Mouse (Mus musculus) hindlimb bud, embryonic 11.5 days (tissue): ENCODE data around the gene Ugt1a9.

ENCODE experiments used
- DNase-seq: peaks from one replicate; pipeline ENCODE4 v3.0.0-alpha.2; 2012; ENCODE audit warnings: low read depth, low spot score; ENCODE audit errors: extremely low spot score

The Ugt1a9 gene

DNA sequence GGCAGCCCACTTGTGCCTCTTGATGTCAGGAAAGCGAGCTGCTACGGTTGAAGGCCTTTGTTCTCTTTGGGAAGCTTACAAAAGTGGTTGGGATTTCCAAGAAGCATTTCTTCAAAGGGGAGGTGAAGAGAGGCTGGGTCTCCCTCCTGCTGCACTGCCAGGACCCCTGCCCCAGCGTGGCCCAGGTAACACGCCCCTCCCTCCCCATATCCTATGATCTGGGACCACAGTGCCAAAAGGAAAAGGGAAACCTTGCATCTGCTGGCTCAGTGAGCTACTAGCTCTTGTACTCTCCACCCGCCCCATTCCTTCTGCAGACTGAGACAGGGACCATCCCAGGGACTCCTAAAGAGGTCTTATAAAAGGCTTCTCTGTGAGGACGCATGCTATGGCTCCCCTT lies 187.1 kb downstream of the Ugt1a9 start:
- DNase-seq: no peak

DNA sequence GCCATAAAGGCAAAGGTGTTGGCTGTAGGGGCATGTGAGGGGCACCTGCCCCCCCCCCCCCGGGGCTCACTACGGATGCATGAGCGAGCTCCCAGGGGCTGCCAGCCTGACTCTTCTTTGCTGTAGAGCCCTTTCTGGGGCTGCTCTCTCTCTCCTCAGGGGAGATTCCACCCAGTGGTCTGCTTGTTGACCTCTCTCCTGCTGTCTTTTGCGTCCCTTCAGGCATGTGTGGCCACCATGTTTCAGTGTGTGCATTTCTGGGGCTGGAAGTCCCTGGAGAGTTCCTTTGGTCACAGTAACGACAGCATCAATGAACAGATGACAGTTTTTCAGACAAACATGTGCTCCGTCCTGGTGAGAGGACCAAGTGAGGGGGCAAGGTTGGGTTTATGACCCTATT lies 187.8 kb downstream of the Ugt1a9 start:
- no peak for DNase-seq

DNA sequence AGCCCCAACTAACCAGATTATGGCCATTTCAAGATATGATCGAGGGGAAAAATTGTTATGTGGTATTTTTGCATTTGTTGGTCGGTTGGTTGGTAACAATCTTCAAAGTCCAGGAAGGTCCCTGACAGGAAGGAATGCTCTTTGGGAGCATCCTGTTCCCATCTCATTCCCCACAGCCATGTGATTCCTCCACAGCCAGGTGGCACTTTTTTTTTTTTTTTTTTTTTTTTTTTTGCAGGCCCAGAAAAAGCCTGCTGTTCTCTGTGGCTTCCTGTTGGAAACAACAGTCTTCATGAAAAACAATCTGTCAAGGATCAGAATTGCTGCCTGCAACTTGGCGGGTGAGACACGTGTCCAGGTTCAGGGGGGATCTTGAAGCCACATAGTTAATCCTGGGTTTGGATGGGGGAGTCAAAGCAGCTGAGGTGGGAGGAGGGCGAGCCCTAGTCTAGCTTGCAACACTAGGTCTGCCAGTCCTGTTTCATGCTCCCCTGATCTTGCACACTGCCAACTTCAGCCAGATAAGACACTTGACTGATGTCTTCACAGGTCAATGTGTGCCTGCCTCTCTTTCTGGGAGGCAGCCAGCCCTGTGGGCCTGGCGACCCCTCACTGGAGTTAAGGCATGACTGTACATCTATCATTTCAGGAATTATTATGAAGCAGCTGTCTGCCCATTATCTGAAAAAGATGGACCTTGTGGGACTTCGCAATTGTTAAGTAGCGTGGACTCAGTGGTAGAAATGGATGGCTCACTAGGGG lies 188.5 kb downstream of the Ugt1a9 start:
- no peak for DNase-seq

DNA sequence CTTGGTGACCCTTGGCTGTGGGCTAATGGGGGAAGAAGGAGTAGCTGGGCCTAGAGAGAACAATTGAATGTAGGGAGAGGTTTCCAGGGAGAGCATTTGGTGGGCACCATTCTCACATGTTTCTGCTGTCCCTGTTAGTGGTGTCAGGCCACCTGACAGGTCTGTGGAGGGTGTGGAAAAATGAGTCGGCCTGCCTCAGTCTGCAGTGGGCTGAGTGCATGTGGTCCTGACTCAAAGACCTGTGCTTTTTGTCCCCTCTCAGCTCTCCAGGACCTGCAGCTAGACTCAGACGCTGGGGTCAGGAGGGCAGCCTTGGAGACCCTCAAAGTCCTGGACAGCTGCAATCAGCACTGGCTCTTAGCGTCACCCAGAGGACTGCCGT lies 189.0 kb downstream of the Ugt1a9 start:
- no peak for DNase-seq

DNA sequence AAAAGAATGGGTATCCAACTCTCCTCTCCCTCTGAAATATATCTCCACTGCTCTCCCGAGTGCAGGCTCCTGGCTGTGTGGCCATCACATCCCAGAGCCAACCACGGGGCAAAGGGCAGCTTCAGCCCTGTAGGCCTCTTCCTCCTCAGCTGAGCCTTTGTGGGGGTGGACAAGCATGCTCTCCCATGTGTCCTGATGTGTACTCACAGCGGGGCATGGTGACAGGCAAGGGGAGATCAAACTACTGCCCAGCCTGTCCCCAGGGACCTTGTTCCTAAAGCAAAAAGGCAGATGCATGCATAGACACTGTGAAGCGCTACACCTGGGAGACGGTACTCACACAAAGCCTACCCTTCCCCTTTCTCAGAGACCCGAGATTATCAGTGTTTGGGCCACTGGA lies 189.5 kb downstream of the Ugt1a9 start:
- no peak for DNase-seq

DNA sequence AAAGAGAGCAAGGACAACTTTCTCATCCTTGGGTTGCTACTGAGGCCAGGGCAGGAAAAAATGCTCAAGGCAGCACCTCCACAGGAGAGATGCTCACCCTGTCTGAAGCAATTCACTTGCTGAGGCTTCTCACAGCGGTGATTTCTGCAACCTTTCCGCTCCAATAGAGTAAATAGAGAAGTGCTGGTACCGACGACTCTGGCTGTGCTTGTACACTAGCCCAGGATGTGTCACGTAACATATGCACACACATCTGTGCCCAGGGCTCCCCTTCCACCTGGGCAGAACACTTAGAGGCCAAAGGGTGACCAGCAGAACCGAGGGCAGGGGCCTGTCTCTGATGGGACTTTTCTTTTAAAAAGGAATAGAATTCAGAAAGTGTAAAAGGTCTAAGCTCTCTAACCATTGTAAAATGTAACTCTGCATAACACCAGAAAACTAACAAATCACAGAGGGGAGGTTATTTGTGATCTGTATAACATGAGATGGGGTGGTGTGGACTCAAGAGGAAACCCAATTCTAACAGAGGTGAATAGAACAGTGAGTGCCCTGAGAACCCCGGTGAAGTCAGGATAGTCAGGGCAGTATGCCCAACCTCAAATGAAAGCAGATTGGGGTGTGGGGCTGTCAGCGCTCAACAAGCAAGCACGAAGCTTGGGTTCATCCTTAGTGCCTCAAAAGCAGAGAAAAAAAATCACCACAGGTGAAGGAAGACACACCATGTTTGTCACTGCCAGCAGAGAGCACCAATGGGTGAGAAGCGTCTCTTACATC lies 190.2 kb downstream of the Ugt1a9 start:
- DNase-seq: no peak

DNA sequence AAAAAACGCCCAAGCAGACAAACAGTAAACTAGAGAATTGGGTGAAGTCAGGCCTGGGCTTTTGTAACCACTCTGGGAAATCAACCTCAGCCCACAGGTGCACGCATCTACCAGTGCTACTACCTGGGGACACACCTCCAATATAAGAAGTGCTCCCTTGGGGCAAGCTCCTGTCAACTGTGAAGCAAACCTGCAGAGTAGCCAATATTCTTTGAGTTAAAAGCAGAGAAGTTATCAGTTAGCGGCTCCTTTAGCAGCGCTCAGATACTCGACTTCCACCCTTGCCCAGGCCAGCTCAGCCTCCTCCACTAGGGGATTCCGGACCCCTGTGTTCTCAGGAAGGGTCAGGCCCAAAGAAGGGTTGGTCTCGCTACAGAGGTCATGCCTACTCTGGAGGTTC lies 191.1 kb downstream of the Ugt1a9 start:
- DNase-seq: no peak

DNA sequence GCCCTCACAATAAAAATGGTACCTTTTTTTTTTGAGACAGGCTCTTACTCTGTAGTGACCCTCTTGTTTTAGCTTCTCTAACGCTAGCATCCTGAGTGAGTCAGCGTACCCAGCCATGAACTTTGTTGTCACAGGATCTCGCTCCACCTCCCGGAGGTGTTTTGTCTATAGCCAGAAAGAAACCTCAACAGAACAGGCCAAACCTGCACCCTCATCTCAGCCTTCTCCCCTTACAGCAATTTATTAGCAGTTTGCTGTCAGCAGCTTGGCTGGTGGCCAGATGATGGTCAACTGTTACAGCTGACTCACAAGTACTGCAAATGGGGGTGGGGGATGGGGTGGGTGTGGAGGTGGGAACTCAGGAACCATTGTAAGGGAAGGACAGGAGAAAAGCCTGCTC lies 191.7 kb downstream of the Ugt1a9 start:
- DNase-seq: no peak

DNA sequence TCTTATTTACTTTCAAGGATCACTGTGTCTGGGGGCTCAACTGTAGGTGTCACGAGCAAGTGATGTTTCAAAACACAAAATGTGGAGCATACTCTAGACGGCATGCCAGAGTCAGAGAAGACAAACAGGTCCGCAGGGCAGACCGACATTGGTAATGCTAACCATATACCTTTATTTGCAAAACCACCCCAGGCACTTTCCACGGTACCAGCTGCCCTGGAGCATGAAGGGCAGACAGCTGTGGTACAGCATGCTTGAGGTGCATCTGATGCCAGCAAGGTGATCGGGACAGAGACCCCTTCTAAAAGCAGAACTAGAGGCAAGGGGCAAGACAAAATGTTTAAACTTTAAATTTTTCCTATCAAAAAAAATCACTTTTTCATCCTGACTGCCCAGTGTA lies 192.4 kb downstream of the Ugt1a9 start:
- no peak for DNase-seq

DNA sequence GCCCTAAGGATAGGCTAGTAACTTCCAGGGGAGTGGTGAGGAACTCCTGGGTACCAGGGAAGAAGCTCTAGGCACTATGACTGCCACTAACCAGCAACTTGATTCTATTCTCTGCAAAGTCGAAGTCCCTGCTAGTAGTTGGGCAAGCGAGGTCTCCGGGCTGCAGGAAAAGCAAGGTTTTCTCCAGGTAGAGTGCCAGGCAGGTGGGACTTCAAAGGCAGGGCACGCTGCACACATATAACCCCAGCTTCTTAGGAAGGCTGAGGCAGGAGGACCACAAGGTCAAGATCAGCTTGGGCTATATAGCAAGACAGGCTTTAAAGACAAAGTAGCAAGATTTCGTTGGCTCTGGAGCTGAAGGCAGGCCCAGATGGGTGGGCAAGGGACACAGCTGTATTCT lies 193.2 kb downstream of the Ugt1a9 start:
- no peak for DNase-seq

DNA sequence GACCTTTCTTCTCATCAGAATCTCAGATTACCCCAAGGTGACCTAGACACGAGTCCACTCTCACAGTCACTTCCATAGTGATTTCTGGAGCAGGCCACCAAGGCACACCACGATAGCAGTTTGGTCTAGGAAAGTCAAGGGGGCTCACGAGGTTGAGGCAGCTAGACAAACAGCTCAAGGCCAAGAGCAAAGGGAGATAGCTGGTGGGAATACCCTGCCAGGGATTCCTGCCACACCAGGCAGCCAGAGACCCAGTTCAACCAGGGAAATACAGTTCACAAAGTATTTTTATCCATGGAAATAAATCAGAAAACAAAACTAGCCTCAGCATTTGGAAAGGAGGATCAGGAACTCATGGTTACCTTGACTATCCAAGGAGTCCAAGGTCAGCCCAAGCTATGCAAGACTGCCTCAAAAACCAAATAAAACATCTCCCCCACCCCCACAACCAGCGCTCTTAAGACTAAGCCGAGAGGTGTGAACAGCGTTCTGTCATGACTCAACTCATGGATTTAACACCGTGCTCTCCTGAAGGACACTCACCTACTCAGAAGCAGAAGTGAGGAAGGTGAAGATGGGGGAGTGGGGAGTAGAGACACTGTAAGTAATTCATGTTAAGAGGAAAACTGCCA lies 193.8 kb downstream of the Ugt1a9 start:
- DNase-seq: no peak

DNA sequence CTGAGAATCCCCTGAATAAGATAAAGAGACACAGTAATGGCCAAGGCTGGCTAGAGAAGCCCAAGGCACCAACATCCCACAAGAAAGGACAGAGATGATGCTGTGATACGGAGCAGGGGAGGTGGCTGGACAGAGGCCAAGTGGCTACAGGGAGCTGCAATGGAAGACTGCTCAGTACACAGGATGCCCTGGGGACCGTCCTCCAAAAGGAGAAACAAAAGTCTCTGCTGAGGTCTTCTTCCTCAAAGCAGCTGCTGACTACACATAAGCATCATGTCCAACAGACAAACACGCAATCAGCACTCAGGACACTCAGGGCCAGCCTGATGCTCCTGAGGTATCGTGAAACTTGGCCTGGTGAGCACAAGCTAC lies 194.3 kb downstream of the Ugt1a9 start:
- no peak for DNase-seq

DNA sequence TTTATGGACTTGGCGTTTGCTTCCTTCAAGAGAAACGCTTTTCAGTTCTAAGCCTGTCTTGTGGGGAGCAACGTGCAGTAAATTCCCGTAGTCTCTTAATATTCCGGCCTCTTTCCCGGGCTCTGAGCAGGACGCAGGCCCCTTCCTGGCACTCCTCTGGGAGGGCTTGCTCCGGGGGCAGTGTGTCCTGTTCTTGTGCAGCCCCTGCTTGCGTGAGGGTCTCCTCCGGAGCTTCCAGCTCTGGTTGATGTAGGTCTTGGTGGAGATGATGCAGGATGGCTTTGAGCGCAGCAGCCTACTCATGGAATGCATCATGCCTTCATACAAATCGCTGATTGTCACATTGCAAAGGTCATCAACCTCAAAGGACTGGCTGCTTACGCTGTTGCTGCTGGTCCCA lies 195.5 kb downstream of the Ugt1a9 start:
- no peak for DNase-seq

DNA sequence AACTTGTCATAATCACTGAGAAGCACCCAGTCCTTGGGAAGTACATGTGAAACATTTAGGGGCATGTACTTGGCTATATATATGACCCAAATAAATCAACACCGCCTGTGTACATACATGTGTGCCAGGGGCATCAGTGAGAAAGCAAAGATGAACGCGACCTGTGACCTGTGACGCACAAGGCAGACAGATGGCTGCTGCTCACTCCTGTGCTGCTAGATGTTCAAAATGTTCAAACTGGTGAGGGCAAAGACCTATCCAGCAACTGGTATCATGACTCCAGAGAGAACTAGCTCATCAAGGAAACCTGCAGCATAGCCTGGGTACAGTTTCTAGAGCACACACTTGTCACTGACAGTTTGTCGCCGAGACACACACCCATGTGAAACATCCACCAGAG lies 196.9 kb downstream of the Ugt1a9 start:
- DNase-seq: no peak

DNA sequence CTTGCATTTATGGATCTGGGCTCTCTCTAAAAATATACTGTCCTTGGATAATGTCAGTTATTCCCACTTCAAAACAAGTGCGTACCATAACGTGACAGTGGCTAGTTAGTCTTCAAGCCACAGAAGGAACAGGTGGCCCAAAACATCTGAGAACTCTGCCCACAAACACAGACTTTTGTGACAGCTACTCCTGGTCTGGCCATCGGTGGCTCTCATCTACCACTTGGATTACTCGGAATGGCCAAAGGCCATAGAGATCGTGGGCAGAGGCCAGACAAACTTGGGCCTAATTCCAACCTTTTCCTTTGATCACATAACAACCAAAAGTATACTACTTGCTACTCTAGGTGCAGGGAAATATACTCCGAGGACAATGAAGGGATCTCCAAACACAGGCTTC lies 197.5 kb downstream of the Ugt1a9 start:
- DNase-seq: no peak
